Mouse (Mus musculus): Measurements from ENCODE around the gene Fzd7. TPM values are rescaled to one million over a fixed set of nuclear protein-coding genes. Genes with fewer than 3 reads are reported as not detected.

The Fzd7 gene
- 2.6 and 3.0 TPM in 2 replicates for polyA plus RNA-seq (2015; fragmentation: Nextera tagmentation; extraction: Ambion mirVana)

GRCm38 (mm10) chr1:59482331-59482695 is at the start of gene Fzd7:
Gene Fzd7, plus strand, starts transcription at chr1:59482424.
- peak within 1 kb of the TSS; percentile 97 for H3K4me2 ChIP-seq (replicated peaks; ENCODE audit: low read depth)
- TF ChIP-seq CTCF (IDR thresholded peaks at IDR 0.05; ENCODE audit: low read depth) = 0 out of 2 replicates have a peak, but pooled peaks have one; percentile 2
- H3K27ac ChIP-seq (ENCODE audit: low read depth, low read length) = peak within 1 kb of the TSS; percentile 88
- H3K27me3 ChIP-seq (replicated peaks; ENCODE audit: control insufficient read depth, insufficient read depth, low read length) = no peaks in the 10 kb centered on the region
- H3K4me3 ChIP-seq (ENCODE audit: low read depth, low read length) = peak within 1 kb of the TSS; percentile 61
- under 1% methylated on average over 35 of the region's 35 CpGs for WGBS
- H3K9me3 ChIP-seq (ENCODE audit: control insufficient read depth) = no peaks in the 10 kb centered on the region
- H3K36me3 ChIP-seq (ENCODE audit: control insufficient read depth, insufficient read depth) = no peaks in the 10 kb centered on the region; the same call in 1 of the 2 replicates
- ATAC-seq = peak; percentile 53
- H3K4me1 ChIP-seq (replicated peaks; ENCODE audit: control insufficient read depth, insufficient read depth, low read length) = peaks cover 11% of the 10 kb centered on the region
- peak within 1 kb of the TSS; percentile 60 for H3K9ac ChIP-seq (ENCODE audit: low read depth, low read length)

- Histone ChIP-seq H3K9me3 (ENCODE audit: control insufficient read depth) (no peaks in the 10 kb centered on the region), H3K4me2 (replicated peaks; ENCODE audit: low read depth) (no peak overlapping the region), H3K36me3 (ENCODE audit: control insufficient read depth, insufficient read depth) (no peaks in the 10 kb centered on the region), H3K9ac (ENCODE audit: low read depth, low read length) (no peak overlapping the region), H3K27ac (ENCODE audit: low read depth, low read length) (no peak overlapping the region), H3K27me3 (replicated peaks; ENCODE audit: control insufficient read depth, insufficient read depth, low read length) (no peaks in the 10 kb centered on the region), H3K4me1 (replicated peaks; ENCODE audit: control insufficient read depth, insufficient read depth, low read length) (0 out of 2 replicates have a peak, but pooled peaks cover 1% of the 10 kb centered on the region), H3K4me3 (ENCODE audit: low read depth, low read length) (no peak overlapping the region)
- WGBS = 62% methylated on average over 6 of the region's 6 CpGs
- no peak for ATAC-seq
- no peak for TF ChIP-seq CTCF (IDR thresholded peaks at IDR 0.05; ENCODE audit: low read depth)
Measured at GRCm38 (mm10) chr1:59433296-59433695, 48.9 kb upstream of the Fzd7 start.

GRCm38 (mm10) chr1:59434071-59434470 is 48.2 kb upstream of the Fzd7 start:
- Histone ChIP-seq H3K4me1 (replicated peaks; ENCODE audit: control insufficient read depth, insufficient read depth, low read length) (0 out of 2 replicates have a peak, but pooled peaks cover 5% of the 10 kb centered on the region), H3K9me3 (ENCODE audit: control insufficient read depth) (no peaks in the 10 kb centered on the region), H3K27me3 (replicated peaks; ENCODE audit: control insufficient read depth, insufficient read depth, low read length) (no peaks in the 10 kb centered on the region), H3K4me2 (replicated peaks; ENCODE audit: low read depth) (no peak overlapping the region), H3K9ac (ENCODE audit: low read depth, low read length) (no peak overlapping the region), H3K36me3 (ENCODE audit: control insufficient read depth, insufficient read depth) (no peaks in the 10 kb centered on the region), H3K4me3 (ENCODE audit: low read depth, low read length) (no peak overlapping the region), H3K27ac (ENCODE audit: low read depth, low read length) (no peak overlapping the region)
- WGBS = 58% methylated on average over 3 of the region's 3 CpGs
- ATAC-seq = no peak
- TF ChIP-seq CTCF (IDR thresholded peaks at IDR 0.05; ENCODE audit: low read depth) = no peak

- H3K9ac ChIP-seq (ENCODE audit: low read depth, low read length) = no peak overlapping the region
- no peaks in the 10 kb centered on the region for H3K27me3 ChIP-seq (replicated peaks; ENCODE audit: control insufficient read depth, insufficient read depth, low read length)
- no peak for TF ChIP-seq CTCF (IDR thresholded peaks at IDR 0.05; ENCODE audit: low read depth)
- peaks cover 9% of the 10 kb centered on the region; the same call in 1 of the 2 replicates for H3K4me1 ChIP-seq (replicated peaks; ENCODE audit: control insufficient read depth, insufficient read depth, low read length)
- no peak for ATAC-seq
- no peak overlapping the region for H3K4me2 ChIP-seq (replicated peaks; ENCODE audit: low read depth)
- WGBS = 91% methylated on average over 5 of the region's 5 CpGs
- no peak overlapping the region for H3K27ac ChIP-seq (ENCODE audit: low read depth, low read length)
- no peaks in the 10 kb centered on the region for H3K36me3 ChIP-seq (ENCODE audit: control insufficient read depth, insufficient read depth)
- no peak overlapping the region for H3K4me3 ChIP-seq (ENCODE audit: low read depth, low read length)
- H3K9me3 ChIP-seq (ENCODE audit: control insufficient read depth) = no peaks in the 10 kb centered on the region
Measured at GRCm38 (mm10) chr1:59435270-59435669, 47.0 kb upstream of the Fzd7 start.

GRCm38 (mm10) chr1:59436321-59436720 is 45.9 kb upstream of the Fzd7 start:
- H3K4me2 ChIP-seq (replicated peaks; ENCODE audit: low read depth) = no peak overlapping the region
- H3K36me3 ChIP-seq (ENCODE audit: control insufficient read depth, insufficient read depth) = no peaks in the 10 kb centered on the region
- no peak overlapping the region for H3K27ac ChIP-seq (ENCODE audit: low read depth, low read length)
- no peaks in the 10 kb centered on the region for H3K27me3 ChIP-seq (replicated peaks; ENCODE audit: control insufficient read depth, insufficient read depth, low read length)
- no peak for TF ChIP-seq CTCF (IDR thresholded peaks at IDR 0.05; ENCODE audit: low read depth)
- H3K4me1 ChIP-seq (replicated peaks; ENCODE audit: control insufficient read depth, insufficient read depth, low read length) = peaks cover 9% of the 10 kb centered on the region; the same call in 1 of the 2 replicates
- WGBS = 81% methylated on average over 3 of the region's 3 CpGs
- no peak for ATAC-seq
- H3K9me3 ChIP-seq (ENCODE audit: control insufficient read depth) = no peaks in the 10 kb centered on the region
- no peak overlapping the region for H3K9ac ChIP-seq (ENCODE audit: low read depth, low read length)
- no peak overlapping the region for H3K4me3 ChIP-seq (ENCODE audit: low read depth, low read length)

GRCm38 (mm10) chr1:59437927-59438326 is 44.3 kb upstream of the Fzd7 start:
- Histone ChIP-seq H3K27me3 (replicated peaks; ENCODE audit: control insufficient read depth, insufficient read depth, low read length) (no peaks in the 10 kb centered on the region), H3K4me1 (replicated peaks; ENCODE audit: control insufficient read depth, insufficient read depth, low read length) (peaks cover 9% of the 10 kb centered on the region; the same call in 1 of the 2 replicates), H3K36me3 (ENCODE audit: control insufficient read depth, insufficient read depth) (no peaks in the 10 kb centered on the region), H3K27ac (ENCODE audit: low read depth, low read length) (no peak overlapping the region), H3K9ac (ENCODE audit: low read depth, low read length) (no peak overlapping the region), H3K9me3 (ENCODE audit: control insufficient read depth) (no peaks in the 10 kb centered on the region), H3K4me2 (replicated peaks; ENCODE audit: low read depth) (no peak overlapping the region), H3K4me3 (ENCODE audit: low read depth, low read length) (no peak overlapping the region)
- 43% methylated on average over 3 of the region's 3 CpGs for WGBS
- ATAC-seq = no peak
- TF ChIP-seq CTCF (IDR thresholded peaks at IDR 0.05; ENCODE audit: low read depth) = no peak

- H3K9me3 ChIP-seq (ENCODE audit: control insufficient read depth) = no peaks in the 10 kb centered on the region
- H3K4me2 ChIP-seq (replicated peaks; ENCODE audit: low read depth) = no peak overlapping the region
- H3K9ac ChIP-seq (ENCODE audit: low read depth, low read length) = no peak overlapping the region
- 31% methylated on average over 4 of the region's 4 CpGs for WGBS
- no peak overlapping the region for H3K4me3 ChIP-seq (ENCODE audit: low read depth, low read length)
- no peak for TF ChIP-seq CTCF (IDR thresholded peaks at IDR 0.05; ENCODE audit: low read depth)
- ATAC-seq = no peak
- H3K4me1 ChIP-seq (replicated peaks; ENCODE audit: control insufficient read depth, insufficient read depth, low read length) = peaks cover 9% of the 10 kb centered on the region; the same call in 1 of the 2 replicates
- H3K27me3 ChIP-seq (replicated peaks; ENCODE audit: control insufficient read depth, insufficient read depth, low read length) = no peaks in the 10 kb centered on the region
- H3K36me3 ChIP-seq (ENCODE audit: control insufficient read depth, insufficient read depth) = no peaks in the 10 kb centered on the region
- H3K27ac ChIP-seq (ENCODE audit: low read depth, low read length) = no peak overlapping the region
Measured at GRCm38 (mm10) chr1:59438330-59438729, 43.9 kb upstream of the Fzd7 start.
